Mouse (Mus musculus): ENCODE results near the gene Anapc13.

The Anapc13 gene

GRCm38 (mm10) chr9:102632173-102632572 lies 6.1 kb downstream of the Anapc13 start:
- no peak for DNase-seq

GRCm38 (mm10) chr9:102632923-102633537 lies 6.9 kb downstream of the Anapc13 start:
- peak; percentile 47 to 67 for DNase-seq

- DNase-seq = no peak
Measured at GRCm38 (mm10) chr9:102634453-102634852, 8.4 kb downstream of the Anapc13 start.

DNA sequence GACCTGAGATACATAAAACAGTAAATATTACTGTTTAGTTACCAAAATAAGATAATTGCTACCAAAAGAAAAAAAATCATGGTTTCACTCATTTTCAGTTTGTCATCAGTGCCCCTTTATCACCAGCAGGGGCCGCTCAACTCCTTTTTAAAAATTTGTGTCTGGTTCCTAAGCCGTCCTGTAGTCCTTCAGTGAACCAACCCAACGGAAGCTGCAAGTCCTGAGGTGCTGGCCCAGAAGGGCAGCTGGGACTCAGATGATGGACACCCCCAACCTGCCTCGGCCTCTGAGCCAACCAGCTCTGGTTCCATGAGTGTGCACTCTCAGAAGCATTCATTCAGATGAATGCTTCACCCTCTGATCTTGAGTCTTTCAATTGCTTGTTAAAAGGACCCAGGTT lies 10.5 kb downstream of the Anapc13 start:
- peak; percentile 57 to 71 for DNase-seq

- DNase-seq = no peak
Measured at GRCm38 (mm10) chr9:102637115-102637514, 11.0 kb downstream of the Anapc13 start.

DNA sequence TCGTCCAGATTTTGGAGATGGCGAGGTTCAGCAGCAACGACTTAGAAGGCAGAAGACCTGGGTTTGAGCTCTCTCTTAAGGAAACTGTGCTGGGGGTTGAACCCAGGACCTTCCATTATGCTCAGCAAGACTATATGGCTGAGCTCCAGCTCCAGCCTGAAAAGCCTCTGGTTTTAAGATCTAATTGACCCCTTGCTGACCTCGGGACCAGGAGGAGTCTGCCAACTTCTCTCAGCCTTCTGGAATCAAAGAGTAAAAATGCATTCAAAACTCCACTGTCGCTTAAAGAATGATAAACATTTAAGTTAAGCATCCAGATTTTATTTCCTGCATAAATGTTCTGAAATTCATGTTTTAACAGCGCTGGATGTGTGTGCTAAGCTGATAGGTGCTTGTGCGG lies 12.9 kb downstream of the Anapc13 start:
- no peak for DNase-seq

DNA sequence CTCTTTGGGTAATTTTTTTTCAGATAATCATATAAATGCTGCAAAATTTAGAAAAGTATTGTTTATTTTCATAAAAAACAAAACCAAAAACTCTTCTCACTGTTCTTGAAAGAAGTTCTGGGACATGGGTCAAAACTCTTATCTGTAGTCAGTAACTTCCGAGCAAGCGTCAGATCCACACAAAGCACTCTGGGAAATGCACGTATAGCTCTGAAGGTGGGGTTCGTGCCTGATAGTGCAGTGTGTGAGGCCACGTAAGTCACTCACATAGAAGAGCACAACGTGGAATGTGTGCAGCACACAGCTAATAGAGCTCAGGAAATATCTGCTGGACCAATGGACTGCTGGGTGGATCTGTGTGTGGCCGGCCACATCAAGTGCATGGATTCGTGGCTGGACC lies 13.4 kb downstream of the Anapc13 start:
- DNase-seq = no peak

GRCm38 (mm10) chr9:102641531-102641930 lies 15.4 kb downstream of the Anapc13 start:
- DNase-seq = no peak

DNA sequence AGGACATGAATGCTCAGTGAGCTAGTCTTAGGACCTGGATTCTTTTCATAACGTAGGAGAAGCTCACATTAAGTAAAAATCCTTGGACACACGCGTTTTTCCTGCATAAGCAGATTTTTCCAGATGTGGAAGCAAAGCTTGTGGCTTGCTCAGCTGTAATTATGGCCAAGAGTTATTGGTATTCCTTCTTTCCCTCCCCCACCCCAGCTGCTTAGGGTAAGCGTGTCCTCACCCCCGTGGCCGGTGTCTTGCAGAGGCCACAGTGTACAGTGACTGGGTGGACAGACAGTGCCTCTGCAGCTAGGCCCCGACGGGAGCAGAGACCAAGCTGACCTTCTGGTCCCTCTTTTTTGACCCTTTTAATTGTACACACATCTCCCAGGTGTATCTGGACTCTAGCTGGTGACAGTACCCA lies 17.0 kb downstream of the Anapc13 start:
- no peak for DNase-seq

- no peak for DNase-seq
Measured at GRCm38 (mm10) chr9:102643486-102644101, 17.5 kb downstream of the Anapc13 start.

GRCm38 (mm10) chr9:102645119-102645695 lies 19.1 kb downstream of the Anapc13 start:
- no peak for DNase-seq

DNA sequence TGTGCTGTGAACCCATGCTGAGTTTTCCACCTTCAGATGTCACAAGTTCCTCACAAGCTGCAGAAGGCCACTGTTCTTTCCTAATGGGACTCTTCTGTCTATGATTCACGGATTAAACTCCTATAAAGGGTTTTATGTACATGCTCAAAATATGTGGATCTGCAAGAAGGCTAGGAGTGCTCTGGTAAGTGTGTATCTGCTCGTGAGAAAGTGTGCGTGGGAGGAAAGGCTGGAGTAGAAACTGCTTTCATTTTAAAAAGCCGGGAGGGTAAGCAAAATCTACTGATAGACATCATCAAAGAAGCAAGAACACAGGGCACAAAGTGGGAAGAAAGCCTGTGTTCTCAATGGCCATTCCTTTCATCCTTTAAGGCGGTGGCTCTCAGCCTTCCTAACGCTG lies 20.9 kb downstream of the Anapc13 start:
- no peak for DNase-seq

- DNase-seq = no peak
Measured at GRCm38 (mm10) chr9:102649917-102650527, 23.9 kb downstream of the Anapc13 start.

DNA sequence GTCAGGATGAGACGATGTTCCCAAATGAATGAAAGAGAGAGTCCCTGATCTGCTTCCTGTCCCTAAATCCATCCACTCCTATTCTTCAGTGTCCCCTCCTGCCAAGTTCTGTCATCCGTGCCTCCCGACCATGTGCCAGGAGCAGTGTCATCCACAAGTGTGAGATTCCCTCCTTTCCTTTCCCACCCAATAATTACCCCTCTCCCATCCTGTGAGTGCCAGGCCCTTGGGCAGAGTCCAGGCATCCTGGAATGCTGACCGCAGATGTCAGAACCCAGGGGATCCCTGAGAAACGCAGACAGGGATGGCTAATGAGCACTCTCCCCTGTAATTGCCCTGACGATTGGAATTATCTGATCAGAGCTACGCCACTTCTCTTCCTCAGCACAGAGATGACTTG lies 24.5 kb downstream of the Anapc13 start:
- no peak for DNase-seq

DNA sequence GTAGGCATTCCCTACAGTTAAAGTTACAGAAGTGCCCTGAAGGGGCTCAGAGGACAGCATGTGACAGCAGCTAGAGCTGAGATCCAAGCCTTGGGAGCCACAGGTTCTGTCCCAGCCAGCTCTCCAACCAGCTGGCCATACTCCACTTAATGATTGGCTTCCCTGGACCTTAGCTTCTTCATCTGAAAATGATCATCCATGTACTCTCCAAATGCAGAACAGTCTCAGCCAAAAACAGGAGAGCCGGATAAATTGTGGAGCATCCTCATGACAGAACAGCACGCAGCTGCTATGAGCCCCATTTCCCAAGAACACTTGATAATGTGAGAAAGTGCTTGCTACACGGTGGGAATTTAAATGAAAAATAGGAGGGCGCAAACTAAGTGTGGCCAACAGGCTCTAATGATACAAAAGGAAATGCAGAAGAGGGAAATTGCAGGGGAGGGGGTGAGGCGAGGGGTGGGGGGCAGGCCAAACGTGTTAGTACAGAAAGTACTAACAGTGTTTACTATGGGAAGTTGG lies 25.2 kb downstream of the Anapc13 start:
- no peak for DNase-seq

- DNase-seq = no peak
Measured at GRCm38 (mm10) chr9:102656355-102657095, 30.4 kb downstream of the Anapc13 start.

DNA sequence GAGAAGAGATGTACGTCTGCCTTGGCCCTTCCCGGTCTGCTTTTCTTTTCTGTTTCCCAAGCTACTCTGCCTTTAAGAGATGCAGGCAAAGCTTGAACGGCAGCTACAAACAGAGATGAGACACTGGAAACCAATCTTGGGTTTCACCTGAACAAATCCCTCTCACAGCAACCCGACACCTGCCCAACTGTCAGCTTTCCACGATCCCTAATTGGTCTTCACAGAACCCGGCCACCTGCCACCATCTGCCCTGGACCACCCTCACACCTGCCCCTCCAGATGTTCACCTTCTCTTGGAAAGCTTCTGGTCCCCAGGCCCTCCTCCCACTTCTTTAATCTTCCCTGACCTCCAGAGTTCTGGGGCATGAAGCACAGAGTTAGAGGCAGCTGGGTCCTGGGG lies 42.0 kb downstream of the Anapc13 start:
- DNase-seq = no peak

DNA sequence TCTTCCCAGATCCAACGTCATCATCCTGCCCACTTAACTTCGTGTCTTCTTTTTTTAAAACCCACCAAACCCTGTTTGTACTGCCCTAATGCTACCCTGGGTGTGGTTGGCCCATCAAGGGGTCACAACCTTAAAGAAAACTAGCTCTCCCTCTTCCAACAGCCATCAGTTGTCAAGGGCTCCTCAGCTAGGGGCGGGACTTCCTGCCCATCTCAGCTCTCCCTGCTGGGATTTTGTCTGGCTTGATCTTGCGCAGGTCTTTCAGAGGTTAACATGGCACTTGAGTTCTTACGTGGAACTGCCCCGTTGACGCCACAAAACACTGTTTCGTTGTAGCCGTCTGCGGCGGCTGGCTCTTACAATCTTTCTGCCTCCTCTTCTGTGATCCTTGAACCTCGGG lies 42.8 kb downstream of the Anapc13 start:
- DNase-seq = no peak

DNA sequence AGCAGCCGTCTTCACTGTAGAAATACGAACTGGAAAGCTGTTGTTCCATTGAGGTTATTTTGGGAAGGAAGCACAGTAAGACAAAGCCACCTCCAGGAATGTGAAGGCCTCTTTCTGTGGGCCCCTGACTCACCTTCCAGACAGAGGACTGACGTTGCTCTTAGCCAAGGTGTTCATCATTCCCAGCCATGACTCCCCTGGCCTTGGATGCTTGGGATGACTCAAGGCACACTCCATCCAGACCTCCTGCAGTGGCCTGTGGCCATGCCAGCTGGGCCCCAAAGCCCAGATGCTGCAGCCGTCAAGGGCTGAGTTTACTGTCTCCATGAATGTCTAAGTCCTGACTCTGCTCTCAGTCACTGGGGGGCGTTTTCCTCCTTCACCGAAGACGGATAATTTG lies 47.3 kb downstream of the Anapc13 start:
- no peak for DNase-seq

- no peak for DNase-seq
Measured at GRCm38 (mm10) chr9:102675922-102676321, 49.8 kb downstream of the Anapc13 start.

- DNase-seq = no peak
Measured at GRCm38 (mm10) chr9:102681470-102681869, 55.4 kb downstream of the Anapc13 start.

Measured in cerebellum, postnatal 36 days (tissue).